Mouse (Mus musculus): ENCODE data around the gene Lyst.

DNA sequence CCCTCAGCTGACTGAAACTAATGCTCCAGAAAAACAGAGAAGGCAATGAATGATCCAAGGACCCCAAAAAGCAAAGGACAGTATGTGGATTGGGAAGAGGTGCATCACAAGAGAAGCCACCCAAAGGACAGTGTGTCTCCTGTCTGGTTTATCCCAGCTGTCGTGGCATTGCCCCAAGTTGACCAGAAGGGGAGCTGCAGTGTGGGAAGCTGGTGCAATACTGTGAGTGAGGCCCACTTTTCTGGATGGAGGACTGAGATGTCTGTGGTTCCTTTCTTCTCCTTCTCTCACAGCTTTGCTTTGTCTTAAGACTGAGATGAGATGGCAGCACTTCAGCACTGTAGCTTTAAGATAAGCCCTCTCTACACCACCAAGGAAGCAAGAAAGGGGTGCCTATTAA, 205.9 kb downstream of the Lyst start:
- TF ChIP-seq CTCF (IDR thresholded peaks at IDR 0.05; ENCODE audit: low read depth, low read length) (no peak), POLR2A (IDR thresholded peaks at IDR 0.05; ENCODE audit: borderline replicate concordance, low read depth, low read length) (no peak)
